23 mouse cellular contexts compared by ENCODE assay signal in the genomic region with DNA sequence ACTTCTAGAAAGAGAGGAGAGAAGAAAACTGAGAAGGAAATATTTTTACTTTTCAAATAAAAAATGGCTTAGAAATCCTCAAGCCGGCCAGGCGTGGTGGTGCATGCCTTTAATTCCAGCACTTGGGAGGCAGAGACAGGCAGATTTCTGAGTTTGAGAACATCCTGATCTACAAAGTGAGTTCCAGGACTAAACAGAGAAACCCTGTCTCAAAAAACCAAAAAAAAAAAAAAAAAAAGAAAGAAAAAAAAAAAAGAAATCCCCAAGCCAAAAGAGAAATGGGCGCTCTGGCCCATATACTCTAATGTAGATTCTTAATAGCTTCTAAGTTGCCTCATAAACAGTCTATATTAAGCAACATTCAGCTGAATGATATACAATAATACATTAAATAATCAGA.
A peak's percentile ranks its signal among the peaks of the same experiment; 100 is the strongest.
DNase-seq lines count a peak whose midpoint lies in the region; ATAC-seq and TF ChIP-seq lines count a peak whose summit lies in the region.
"Had no signal": no experiment of that assay in that cellular context is flagged by ENCODE, and none has a peak within 500 bp of the region (broad histone marks: within the 10 kb centered on the region; RNA-seq: fewer than 3 reads in every experiment).

No protein-coding gene starts in this region.

- no peaks in the 10 kb centered on the region for H3K36me3 ChIP-seq in liver, adult 2 months (ENCODE audit: control insufficient read depth, insufficient read depth, low read length)
- H3K36me3 ChIP-seq in liver, embryonic 12.5 days, result no peaks in the 10 kb centered on the region
- H3K36me3 ChIP-seq in splenic B cell, adult 2 months (ENCODE audit: control insufficient read depth, insufficient read depth, low read length, poor library complexity, severe bottlenecking), result no peaks in the 10 kb centered on the region
- H3K36me3 ChIP-seq in thymus, adult 2 months (ENCODE audit: control insufficient read depth, insufficient read depth, low read length), result no peaks in the 10 kb centered on the region
- H3K36me3 ChIP-seq: embryonic facial prominence, embryonic 12.5 days; heart, embryonic 15.5 days; kidney, embryonic 15.5 days; limb, embryonic 10.5 days; liver, embryonic 15.5 days; neural tube, embryonic 12.5 days had no signal

- H3K9ac ChIP-seq in liver, adult 2 months (ENCODE audit: low read depth, low read length), result no peak overlapping the region
- no peak overlapping the region for H3K9ac ChIP-seq in liver, embryonic 12.5 days
- H3K9ac ChIP-seq: embryonic facial prominence, embryonic 12.5 days; forebrain, postnatal 0 days; heart, embryonic 15.5 days; kidney, embryonic 15.5 days; liver, embryonic 15.5 days; neural tube, embryonic 12.5 days had no signal

- no peak overlapping the region for H3K4me2 ChIP-seq in liver, embryonic 12.5 days
- H3K4me2 ChIP-seq: embryonic facial prominence, embryonic 12.5 days; heart, embryonic 15.5 days; kidney, embryonic 15.5 days; liver, embryonic 15.5 days; neural tube, embryonic 12.5 days had no signal

- no peak for TF ChIP-seq POLR2A in liver, adult 2 months (IDR thresholded peaks at IDR 0.05; ENCODE audit: extremely low read depth, insufficient read depth, low read length)
- no peak for TF ChIP-seq POLR2A in thymus, adult 2 months (IDR thresholded peaks at IDR 0.05; ENCODE audit: control insufficient read depth, extremely low read depth, insufficient read depth, low read length, poor library complexity)

- H3K27me3 ChIP-seq in liver, adult 2 months (ENCODE audit: control insufficient read depth, insufficient read depth, low read length), result no peaks in the 10 kb centered on the region
- no peaks in the 10 kb centered on the region for H3K27me3 ChIP-seq in liver, embryonic 12.5 days (replicated peaks)
- no peaks in the 10 kb centered on the region for H3K27me3 ChIP-seq in Patski
- no peaks in the 10 kb centered on the region for H3K27me3 ChIP-seq in splenic B cell, adult 2 months (ENCODE audit: control insufficient read depth, insufficient read depth, low read length, poor library complexity, severe bottlenecking)
- H3K27me3 ChIP-seq in thymus, adult 2 months (ENCODE audit: control insufficient read depth, insufficient read depth, low read length), result no peaks in the 10 kb centered on the region
- H3K27me3 ChIP-seq: embryonic facial prominence, embryonic 12.5 days; heart, embryonic 15.5 days; kidney, embryonic 15.5 days; liver, embryonic 15.5 days; megakaryocyte, embryonic 14.5 days; neural tube, embryonic 12.5 days had no signal

- in situ Hi-C loops in Patski (cut with MboI; ENCODE audit: low pct_unique_long_range_greater_than_20kb), result no loop called here

- no peaks in the 10 kb centered on the region for H3K4me1 ChIP-seq in liver, adult 2 months (ENCODE audit: control insufficient read depth, insufficient read depth, low read length)
- H3K4me1 ChIP-seq in liver, embryonic 12.5 days, result no peaks in the 10 kb centered on the region
- H3K4me1 ChIP-seq in thymus, adult 2 months (replicated peaks; ENCODE audit: control insufficient read depth, insufficient read depth, low read length), result no peaks in the 10 kb centered on the region
- H3K4me1 ChIP-seq: embryonic facial prominence, embryonic 12.5 days; heart, embryonic 15.5 days; kidney, embryonic 15.5 days; limb, embryonic 10.5 days; liver, embryonic 15.5 days; megakaryocyte, embryonic 14.5 days; neural tube, embryonic 12.5 days had no signal

- ATAC-seq in liver, embryonic 12.5 days, result no peak
- no peak for ATAC-seq in Patski
- ATAC-seq: forebrain, postnatal 0 days; midbrain, embryonic 16.5 days had no signal

- H3K9me3 ChIP-seq in liver, embryonic 12.5 days (replicated peaks), result no peaks in the 10 kb centered on the region
- H3K9me3 ChIP-seq: embryonic facial prominence, embryonic 12.5 days; heart, embryonic 15.5 days; kidney, embryonic 15.5 days; limb, embryonic 10.5 days; liver, embryonic 15.5 days; megakaryocyte, embryonic 14.5 days; neural tube, embryonic 12.5 days had no signal

- H3K4me3 ChIP-seq in liver, adult 2 months (ENCODE audit: insufficient read depth, low read depth, low read length), result no peak overlapping the region
- H3K4me3 ChIP-seq in liver, embryonic 12.5 days, result no peak overlapping the region
- H3K4me3 ChIP-seq in left cerebral cortex, adult 2 months, result no peak overlapping the region
- H3K4me3 ChIP-seq in thymus, adult 2 months (ENCODE audit: control insufficient read depth, insufficient read depth, low read length), result no peak overlapping the region
- H3K4me3 ChIP-seq: embryonic facial prominence, embryonic 12.5 days; heart, embryonic 15.5 days; kidney, embryonic 15.5 days; limb, embryonic 10.5 days; liver, embryonic 15.5 days; megakaryocyte, embryonic 14.5 days; neural tube, embryonic 12.5 days had no signal

- H3K79me2 ChIP-seq in liver, adult 2 months (ENCODE audit: control insufficient read depth, insufficient read depth, low read length), result no peaks in the 10 kb centered on the region

- peak; percentile 77 for DNase-seq in liver, adult 2 months (ENCODE audit: extremely low read depth, low read depth, low spot score)
- DNase-seq in Patski (ENCODE audit: low read depth, low spot score), result peak; percentile 55
- DNase-seq in c-Kit-positive CD71-positive TER-119-positive erythroid progenitor cells, embryonic 14.5 days (ENCODE audit: low spot score), result peak; percentile 81
- DNase-seq in splenic B cell, adult 2 months (ENCODE audit: low read depth, low spot score), result peak; percentile 47
- no peak for DNase-seq in ovary, postnatal 10 days (ENCODE audit: low spot score)
- no peak for DNase-seq in left cerebral cortex, adult 2 months (ENCODE audit: extremely low spot score in 1 of 2, low spot score in 2 of 2)
- DNase-seq in thymus, adult 2 months, result no peak
- DNase-seq: cerebellum, adult 11-12 months; forebrain, postnatal 0 days; heart, adult 18-20 months; lung, postnatal 10 days; right cerebral cortex, postnatal 25 days; thymus, postnatal 4 days had no signal

- 95% methylated on average over 3 of the region's 3 CpGs for whole genome bisulfite sequencing in liver, adult 2 months
- 79% methylated on average over 3 of the region's 3 CpGs for WGBS in liver, embryonic 12.5 days (ENCODE audit: insufficient replicate concordance)
- 97% methylated on average over 3 of the region's 3 CpGs for WGBS in thymus, adult 2 months

- no peak overlapping the region for H3K27ac ChIP-seq in liver, adult 2 months (replicated peaks; ENCODE audit: insufficient read depth, low read depth, low read length)
- no peak overlapping the region for H3K27ac ChIP-seq in liver, embryonic 12.5 days
- no peak overlapping the region for H3K27ac ChIP-seq in left cerebral cortex, adult 2 months
- H3K27ac ChIP-seq in thymus, adult 2 months (ENCODE audit: control insufficient read depth, insufficient read depth, low read length), result no peak overlapping the region
- H3K27ac ChIP-seq: embryonic facial prominence, embryonic 12.5 days; heart, embryonic 15.5 days; kidney, embryonic 15.5 days; limb, embryonic 10.5 days; liver, embryonic 15.5 days; neural tube, embryonic 12.5 days; stomach, postnatal 0 days had no signal

- POLR2A ChIA-PET in Patski (lab: Charles Lee), result no interaction called here

- intact Hi-C loops in left cerebral cortex, adult 2 months (cut with DNase I), result no loop called here

- CTCF ChIA-PET in Patski (lab: Charles Lee), result no interaction called here

- TF ChIP-seq CTCF in liver, adult 2 months (IDR thresholded peaks at IDR 0.05; ENCODE audit: low read depth, low read length), result no peak
- TF ChIP-seq CTCF in Patski (IDR thresholded peaks at IDR 0.05), result no peak
- TF ChIP-seq CTCF in left cerebral cortex, adult 2 months (IDR thresholded peaks at IDR 0.05), result no peak
- no peak for TF ChIP-seq CTCF in thymus, adult 2 months (IDR thresholded peaks at IDR 0.05; ENCODE audit: borderline replicate concordance, control insufficient read depth, extremely low read depth, insufficient read depth, low read length, poor library complexity)

Comparison
In these comparisons a context has a peak if more than half of its experiments do, and no peak if none do; other contexts are left out.
1. DNase-seq: peak in liver, adult 2 months (single experiment), Patski (single experiment), c-Kit-positive CD71-positive TER-119-positive erythroid progenitor cells, embryonic 14.5 days (single experiment) and splenic B cell, adult 2 months (single experiment); none in ovary, postnatal 10 days (single experiment), left cerebral cortex, adult 2 months (0 of 2) and thymus, adult 2 months (single experiment).